Mouse (Mus musculus): ENCODE data around the gene Chic2. TPM values are rescaled to one million over a fixed set of nuclear protein-coding genes. Genes with fewer than 3 reads are reported as not detected.

The Chic2 gene
- polyA plus RNA-seq, 1 experiment from 2014 or later = 43.2 TPM

DNA sequence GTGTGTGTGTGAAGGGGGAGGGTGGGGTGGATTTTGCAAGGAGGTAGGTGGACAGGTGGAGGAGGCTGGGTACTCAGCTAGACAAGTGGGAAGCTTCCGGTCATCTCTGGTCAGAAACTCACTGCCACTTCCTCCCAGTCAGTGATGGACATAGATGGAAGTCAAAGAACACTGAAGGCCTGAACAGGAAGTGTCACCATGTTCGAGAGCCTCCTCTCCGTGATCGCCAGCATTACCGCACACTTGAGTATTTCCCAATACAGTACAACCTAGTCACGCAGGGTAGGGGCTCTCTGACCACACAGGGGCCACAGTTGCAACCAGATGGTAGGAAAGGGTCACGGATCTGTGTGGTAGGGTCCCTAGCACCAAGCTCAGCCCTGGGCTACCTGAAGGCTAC is 69.1 kb downstream of the Chic2 start:
- ATAC-seq (ENCODE audit: low FRiP score, low TSS enrichment) (no peak), DNase-seq (ENCODE audit: low spot score) (no peak)
- no peak overlapping the region for H3K4me2 ChIP-seq (replicated peaks; ENCODE audit: low read depth)
- H3K9me3 ChIP-seq (ENCODE audit: control insufficient read depth, low read length) = no peaks in the 10 kb centered on the region
- 88% methylated on average over 7 of the region's 7 CpGs for WGBS
- H3K36me3 ChIP-seq (ENCODE audit: control insufficient read depth, insufficient read depth, low read length) = no peaks in the 10 kb centered on the region
- no peak overlapping the region for H3K9ac ChIP-seq (ENCODE audit: low read length)
- H3K4me1 ChIP-seq (replicated peaks; ENCODE audit: control insufficient read depth, insufficient read depth) = no peaks in the 10 kb centered on the region; the same call in 1 of the 2 replicates
- H3K27me3 ChIP-seq (ENCODE audit: control insufficient read depth, insufficient read depth, low read length) = no peaks in the 10 kb centered on the region
- peak overlapping the region; percentile 85; the same call in 1 of the 2 replicates for H3K27ac ChIP-seq (replicated peaks)
- no peak overlapping the region for H3K4me3 ChIP-seq (ENCODE audit: low read depth, low read length)
- TF ChIP-seq EP300 (optimal IDR thresholded peaks at IDR 0.05) (no peak), CTCF (IDR thresholded peaks at IDR 0.05; ENCODE audit: low read depth) (no peak)

GRCm38 (mm10) chr5:74974726-74975411 is 69.7 kb downstream of the Chic2 start:
- ATAC-seq (ENCODE audit: low FRiP score, low TSS enrichment) = peak; percentile 66

DNA sequence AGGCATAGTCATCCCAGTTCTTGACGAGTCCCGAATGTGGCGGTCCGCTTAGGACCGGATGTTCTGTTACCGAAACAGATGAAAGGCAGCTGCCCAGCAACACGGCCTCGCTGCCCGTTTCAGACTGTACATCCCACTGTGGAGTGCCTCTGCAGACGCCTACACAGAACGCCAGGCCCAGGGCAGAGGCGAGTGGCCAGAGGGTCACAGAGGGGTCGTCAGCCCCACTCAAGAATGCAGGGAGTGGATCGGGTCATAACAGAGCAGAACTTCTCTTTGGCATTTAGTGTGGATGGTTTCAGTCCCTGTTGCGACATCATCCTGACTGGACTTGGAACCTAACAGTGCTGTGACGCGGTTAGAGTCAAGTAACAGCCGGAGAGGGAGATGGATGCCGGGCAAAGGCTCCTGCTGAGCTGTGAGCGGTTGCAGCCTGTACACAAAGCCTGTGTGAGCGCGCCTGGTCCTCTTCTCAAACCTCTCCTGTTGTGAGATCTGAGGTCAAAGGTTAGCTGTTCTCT is 70.5 kb downstream of the Chic2 start:
- Histone ChIP-seq H3K4me3 (ENCODE audit: low read depth, low read length) (no peak overlapping the region), H3K9me3 (ENCODE audit: control insufficient read depth, low read length) (no peaks in the 10 kb centered on the region), H3K4me2 (replicated peaks; ENCODE audit: low read depth) (no peak overlapping the region), H3K4me1 (replicated peaks; ENCODE audit: control insufficient read depth, insufficient read depth) (no peaks in the 10 kb centered on the region; the same call in 1 of the 2 replicates), H3K9ac (ENCODE audit: low read length) (no peak overlapping the region), H3K36me3 (ENCODE audit: control insufficient read depth, insufficient read depth, low read length) (no peaks in the 10 kb centered on the region), H3K27ac (replicated peaks) (peak overlapping the region; percentile 85), H3K27me3 (ENCODE audit: control insufficient read depth, insufficient read depth, low read length) (no peaks in the 10 kb centered on the region)
- DNase-seq (ENCODE audit: low spot score) (peak; percentile 40), ATAC-seq (ENCODE audit: low FRiP score, low TSS enrichment) (peak; percentile 82)
- no peak for TF ChIP-seq CTCF (IDR thresholded peaks at IDR 0.05; ENCODE audit: low read depth)
- TF ChIP-seq EP300 (optimal IDR thresholded peaks at IDR 0.05) = no peak
- WGBS = 48% methylated on average over 22 of the region's 22 CpGs

More at GRCm38 (mm10) chr5:74974726-74975411, 69.7 kb downstream of the Chic2 start:
- H3K36me3 ChIP-seq (ENCODE audit: control insufficient read depth, insufficient read depth, low read length) = no peaks in the 10 kb centered on the region
- TF ChIP-seq EP300 (optimal IDR thresholded peaks at IDR 0.05) (no peak), CTCF (IDR thresholded peaks at IDR 0.05; ENCODE audit: low read depth) (no peak)
- peak overlapping the region; percentile 85 for H3K27ac ChIP-seq (replicated peaks)
- no peak overlapping the region for H3K9ac ChIP-seq (ENCODE audit: low read length)
- H3K27me3 ChIP-seq (ENCODE audit: control insufficient read depth, insufficient read depth, low read length) = no peaks in the 10 kb centered on the region
- H3K4me3 ChIP-seq (ENCODE audit: low read depth, low read length) = no peak overlapping the region
- peak; percentile 62 for DNase-seq (ENCODE audit: low spot score)
- WGBS = 35% methylated on average over 12 of the region's 12 CpGs
- H3K4me2 ChIP-seq (replicated peaks; ENCODE audit: low read depth) = no peak overlapping the region
- H3K9me3 ChIP-seq (ENCODE audit: control insufficient read depth, low read length) = no peaks in the 10 kb centered on the region
- no peaks in the 10 kb centered on the region; the same call in 1 of the 2 replicates for H3K4me1 ChIP-seq (replicated peaks; ENCODE audit: control insufficient read depth, insufficient read depth)

GRCm38 (mm10) chr5:74971418-74971817 is 73.2 kb downstream of the Chic2 start:
- H3K27ac ChIP-seq (replicated peaks) = no peak overlapping the region
- TF ChIP-seq CTCF (IDR thresholded peaks at IDR 0.05; ENCODE audit: low read depth) = no peak
- no peaks in the 10 kb centered on the region; the same call in 1 of the 2 replicates for H3K4me1 ChIP-seq (replicated peaks; ENCODE audit: control insufficient read depth, insufficient read depth)
- no peaks in the 10 kb centered on the region for H3K27me3 ChIP-seq (ENCODE audit: control insufficient read depth, insufficient read depth, low read length)
- no peak overlapping the region for H3K4me3 ChIP-seq (ENCODE audit: low read depth, low read length)
- WGBS = 74% methylated on average over 7 of the region's 7 CpGs
- no peak for DNase-seq (ENCODE audit: low spot score)
- no peak for ATAC-seq (ENCODE audit: low FRiP score, low TSS enrichment)
- no peak overlapping the region for H3K9ac ChIP-seq (ENCODE audit: low read length)
- no peaks in the 10 kb centered on the region for H3K9me3 ChIP-seq (ENCODE audit: control insufficient read depth, low read length)
- no peaks in the 10 kb centered on the region for H3K36me3 ChIP-seq (ENCODE audit: control insufficient read depth, insufficient read depth, low read length)
- H3K4me2 ChIP-seq (replicated peaks; ENCODE audit: low read depth) = no peak overlapping the region

DNA sequence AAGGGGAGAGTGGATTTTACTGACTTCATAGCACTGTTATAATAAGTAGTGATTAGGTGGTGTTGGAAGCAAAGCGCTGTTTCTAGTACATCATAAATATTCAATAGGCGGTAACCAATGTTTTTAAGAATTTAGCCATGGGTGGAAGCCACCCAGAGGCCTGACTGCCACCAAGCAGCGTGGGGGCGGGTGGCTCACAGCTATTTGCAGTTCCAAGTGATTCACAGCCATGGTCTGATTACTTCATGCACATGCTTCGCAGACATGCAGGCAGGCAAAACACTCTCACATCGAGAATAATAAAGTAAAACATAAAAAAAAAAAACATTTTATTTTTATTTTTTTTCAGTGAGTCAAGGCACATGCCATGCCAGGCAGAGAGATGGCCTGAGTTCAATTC is 75.2 kb downstream of the Chic2 start:
- H3K9me3 ChIP-seq (ENCODE audit: control insufficient read depth, low read length) = no peaks in the 10 kb centered on the region
- H3K9ac ChIP-seq (ENCODE audit: low read length) = no peak overlapping the region
- no peak for TF ChIP-seq CTCF (IDR thresholded peaks at IDR 0.05; ENCODE audit: low read depth)
- TF ChIP-seq EP300 (optimal IDR thresholded peaks at IDR 0.05) = no peak
- H3K4me2 ChIP-seq (replicated peaks; ENCODE audit: low read depth) = no peak overlapping the region
- no peaks in the 10 kb centered on the region for H3K36me3 ChIP-seq (ENCODE audit: control insufficient read depth, insufficient read depth, low read length)
- DNase-seq (ENCODE audit: low spot score) (no peak), ATAC-seq (ENCODE audit: low FRiP score, low TSS enrichment) (no peak)
- no peaks in the 10 kb centered on the region for H3K4me1 ChIP-seq (replicated peaks; ENCODE audit: control insufficient read depth, insufficient read depth)
- no peaks in the 10 kb centered on the region for H3K27me3 ChIP-seq (ENCODE audit: control insufficient read depth, insufficient read depth, low read length)
- no peak overlapping the region for H3K4me3 ChIP-seq (ENCODE audit: low read depth, low read length)
- H3K27ac ChIP-seq (replicated peaks) = no peak overlapping the region
- WGBS = 88% methylated on average over 6 of the region's 6 CpGs

- WGBS = 83% methylated on average over 3 of the region's 3 CpGs
- no peak for ATAC-seq (ENCODE audit: low FRiP score, low TSS enrichment)
Observed at GRCm38 (mm10) chr5:74967882-74968281, 76.7 kb downstream of the Chic2 start.

More at GRCm38 (mm10) chr5:74967882-74968281, 76.7 kb downstream of the Chic2 start:
- Histone ChIP-seq H3K9ac (ENCODE audit: low read length) (no peak overlapping the region), H3K4me2 (replicated peaks; ENCODE audit: low read depth) (no peak overlapping the region), H3K9me3 (ENCODE audit: control insufficient read depth, low read length) (no peaks in the 10 kb centered on the region), H3K4me3 (ENCODE audit: low read depth, low read length) (no peak overlapping the region), H3K4me1 (replicated peaks; ENCODE audit: control insufficient read depth, insufficient read depth) (no peaks in the 10 kb centered on the region), H3K36me3 (ENCODE audit: control insufficient read depth, insufficient read depth, low read length) (no peaks in the 10 kb centered on the region), H3K27ac (replicated peaks) (no peak overlapping the region), H3K27me3 (ENCODE audit: control insufficient read depth, insufficient read depth, low read length) (no peaks in the 10 kb centered on the region)
- TF ChIP-seq EP300 (optimal IDR thresholded peaks at IDR 0.05) = no peak
- no peak for TF ChIP-seq CTCF (IDR thresholded peaks at IDR 0.05; ENCODE audit: low read depth)
- no peak for DNase-seq (ENCODE audit: low spot score)
